ENCODE assay signal across 11 mouse cellular contexts in the genomic region with DNA sequence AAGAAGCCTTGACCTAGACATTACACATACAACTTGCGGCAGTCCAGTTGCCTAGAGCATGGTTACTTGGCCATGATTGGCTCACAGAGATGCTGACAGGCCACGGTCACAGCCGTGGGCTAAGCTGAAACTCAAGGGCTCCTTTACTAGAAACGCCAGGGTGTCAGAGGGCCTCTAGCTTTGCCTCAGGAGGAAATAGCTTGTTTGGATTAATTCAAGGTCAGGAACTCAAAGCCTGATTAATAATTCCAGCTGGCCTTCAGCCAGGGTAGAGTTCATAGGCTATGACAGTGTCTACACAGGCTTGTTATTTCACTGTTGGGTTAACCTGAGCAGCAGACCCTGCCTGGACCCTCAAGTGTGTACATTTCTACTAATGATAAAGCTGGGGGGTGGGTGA.
A peak's percentile ranks its signal among the peaks of the same experiment; 100 is the strongest.
DNase-seq lines count a peak whose midpoint lies in the region; ATAC-seq and TF ChIP-seq lines count a peak whose summit lies in the region.
"Had no signal": no experiment of that assay in that cellular context is flagged by ENCODE, and none has a peak within 500 bp of the region (broad histone marks: within the 10 kb centered on the region; RNA-seq: fewer than 3 reads in every experiment).

No protein-coding gene starts in this region.

- 71% methylated on average over 4 of the region's 4 CpGs for WGBS in midbrain, embryonic 15.5 days
- 84% methylated on average over 4 of the region's 4 CpGs for WGBS in midbrain, embryonic 10.5 days
- 25% methylated on average over 4 of the region's 4 CpGs for WGBS in kidney, postnatal 0 days
- 31% methylated on average over 4 of the region's 4 CpGs for WGBS in small intestine, adult 2 months

- H3K27ac ChIP-seq in midbrain, embryonic 15.5 days = no peak overlapping the region
- no peak overlapping the region for H3K27ac ChIP-seq in midbrain, embryonic 10.5 days (replicated peaks)
- H3K27ac ChIP-seq in kidney, postnatal 0 days = peak overlapping the region; percentile 42; the same call in 1 of the 2 replicates
- H3K27ac ChIP-seq in small intestine, adult 2 months (ENCODE audit: insufficient read depth, low read depth, low read length) = peak overlapping the region; percentile 29; the same call in 1 of the 2 replicates
- H3K27ac ChIP-seq: forebrain, embryonic 15.5 days; intestine, embryonic 15.5 days had no signal

- H3K4me3 ChIP-seq in midbrain, embryonic 15.5 days = no peak overlapping the region
- H3K4me3 ChIP-seq in midbrain, embryonic 10.5 days = no peak overlapping the region
- H3K4me3 ChIP-seq in kidney, postnatal 0 days (replicated peaks; ENCODE audit: low read depth, low read length) = no peak overlapping the region
- H3K4me3 ChIP-seq in small intestine, adult 2 months (ENCODE audit: low read depth, low read length) = no peak overlapping the region
- H3K4me3 ChIP-seq: forebrain, embryonic 15.5 days; intestine, embryonic 15.5 days had no signal

- no peaks in the 10 kb centered on the region for H3K9me3 ChIP-seq in midbrain, embryonic 15.5 days
- no peaks in the 10 kb centered on the region for H3K9me3 ChIP-seq in midbrain, embryonic 10.5 days (replicated peaks)
- H3K9me3 ChIP-seq in kidney, postnatal 0 days (replicated peaks; ENCODE audit: low read length) = no peaks in the 10 kb centered on the region
- H3K9me3 ChIP-seq: forebrain, embryonic 15.5 days; intestine, embryonic 15.5 days had no signal

- H3K36me3 ChIP-seq in midbrain, embryonic 15.5 days (replicated peaks) = peaks cover 3% of the 10 kb centered on the region; the same call in 1 of the 2 replicates
- peaks cover 66% of the 10 kb centered on the region for H3K36me3 ChIP-seq in midbrain, embryonic 10.5 days
- no peaks in the 10 kb centered on the region for H3K36me3 ChIP-seq in kidney, postnatal 0 days (ENCODE audit: insufficient read depth, low read length)
- no peaks in the 10 kb centered on the region for H3K36me3 ChIP-seq in small intestine, adult 2 months (ENCODE audit: control insufficient read depth, insufficient read depth, low read length)

- H3K9ac ChIP-seq in midbrain, embryonic 15.5 days = no peak overlapping the region
- no peak overlapping the region for H3K9ac ChIP-seq in kidney, postnatal 0 days (ENCODE audit: low read depth, low read length)
- H3K9ac ChIP-seq: forebrain, embryonic 15.5 days; intestine, embryonic 15.5 days had no signal

- H3K4me1 ChIP-seq in midbrain, embryonic 15.5 days = peaks cover 6% of the 10 kb centered on the region
- H3K4me1 ChIP-seq in midbrain, embryonic 10.5 days = peaks cover 4% of the 10 kb centered on the region; the same call in 1 of the 2 replicates
- H3K4me1 ChIP-seq in kidney, postnatal 0 days (replicated peaks; ENCODE audit: insufficient read depth, low read length) = peaks cover 16% of the 10 kb centered on the region
- H3K4me1 ChIP-seq in small intestine, adult 2 months (ENCODE audit: control insufficient read depth, insufficient read depth, insufficient read length, low read length) = peaks cover 30% of the 10 kb centered on the region

- DNase-seq in adrenal gland, adult (ENCODE audit: inconsistent age in 2 of 2, low spot score in 1 of 2) = peak; percentile 63 to 93
- no peak for DNase-seq in adrenal gland, postnatal 4 days (ENCODE audit: low spot score in 2 of 2)
- no peak for DNase-seq in midbrain, embryonic 10.5 days (ENCODE audit: low spot score)
- peak; percentile 66 for DNase-seq in kidney, postnatal 0 days (ENCODE audit: low spot score)
- DNase-seq in left cerebral cortex, adult 11 months (ENCODE audit: low spot score) = no peak
- DNase-seq in layer of hippocampus, postnatal 10 days (ENCODE audit: low spot score in 2 of 2) = no peak

- TF ChIP-seq CTCF in kidney, postnatal 0 days (IDR thresholded peaks at IDR 0.05; ENCODE audit: low read depth) = no peak
- TF ChIP-seq CTCF in small intestine, adult 2 months (IDR thresholded peaks at IDR 0.05; ENCODE audit: extremely low read depth, insufficient read length, insufficient replicate concordance, low read depth, low read length) = no peak

- no peak overlapping the region for H3K4me2 ChIP-seq in midbrain, embryonic 15.5 days
- no peak overlapping the region for H3K4me2 ChIP-seq in kidney, postnatal 0 days (ENCODE audit: low read length)
- H3K4me2 ChIP-seq: forebrain, embryonic 15.5 days; intestine, embryonic 15.5 days; midbrain, embryonic 11.5 days had no signal

- no peak for TF ChIP-seq POLR2A in small intestine, adult 2 months (IDR thresholded peaks at IDR 0.05; ENCODE audit: low read depth, low read length)

- no peaks in the 10 kb centered on the region for H3K27me3 ChIP-seq in midbrain, embryonic 15.5 days (replicated peaks)
- no peaks in the 10 kb centered on the region for H3K27me3 ChIP-seq in midbrain, embryonic 10.5 days (ENCODE audit: low read depth, poor library complexity, severe bottlenecking)
- H3K27me3 ChIP-seq in kidney, postnatal 0 days (ENCODE audit: insufficient read depth, low read length) = no peaks in the 10 kb centered on the region
- no peaks in the 10 kb centered on the region for H3K27me3 ChIP-seq in small intestine, adult 2 months (ENCODE audit: control insufficient read depth, insufficient read depth, low read length)
- H3K27me3 ChIP-seq: forebrain, embryonic 15.5 days; intestine, embryonic 15.5 days had no signal

- ATAC-seq in midbrain, embryonic 15.5 days (replicated peaks) = 0 out of 2 replicates have a peak, but pooled peaks have one; percentile 38
- peak; percentile 37; the same call in 1 of the 2 replicates for ATAC-seq in kidney, postnatal 0 days (replicated peaks; ENCODE audit: low FRiP score, low read depth)
- ATAC-seq: forebrain, embryonic 15.5 days; intestine, embryonic 15.5 days had no signal

Comparison
In these comparisons a context has a peak if more than half of its experiments do, and no peak if none do; other contexts are left out.
1. DNase-seq: peak in adrenal gland, adult (2 of 2) and kidney, postnatal 0 days (single experiment); none in adrenal gland, postnatal 4 days (0 of 2), midbrain, embryonic 10.5 days (single experiment), left cerebral cortex, adult 11 months (single experiment) and layer of hippocampus, postnatal 10 days (0 of 2).
2. H3K27ac ChIP-seq: peak in kidney, postnatal 0 days (single experiment) and small intestine, adult 2 months (single experiment); none in midbrain, embryonic 15.5 days (single experiment) and midbrain, embryonic 10.5 days (single experiment).